Mouse (Mus musculus): ENCODE data around the gene AL732309.1. TPM values are rescaled to one million over a fixed set of nuclear protein-coding genes. Genes with fewer than 3 reads are reported as not detected.
"Not testable (repeated sequence)": the region's sequence is repeated elsewhere in the genome, so short reads cannot be mapped to it uniquely, and the experiment has no call there.

AL732309.1 gene
- polyA plus RNA-seq, 1 experiment from 2014 or later: 5.1 TPM

DNA sequence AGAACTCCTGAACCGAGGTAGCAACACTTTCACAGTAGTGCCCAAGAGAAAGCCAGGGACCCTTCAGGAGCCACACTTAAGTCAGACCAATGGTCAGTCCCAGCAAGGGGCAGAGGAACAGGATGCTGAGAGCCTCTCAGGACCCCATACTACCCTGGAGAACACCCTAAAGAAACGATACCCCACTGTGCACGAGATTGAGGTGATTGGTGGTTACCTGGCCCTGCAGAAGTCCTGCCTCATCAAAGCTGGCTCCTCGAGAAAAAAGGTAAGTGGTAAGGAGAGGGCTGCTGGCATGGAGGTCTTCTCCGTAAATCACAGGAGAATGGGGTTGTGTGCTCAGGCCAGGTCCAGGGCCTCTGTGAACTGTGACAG lies 17.6 kb upstream of the AL732309.1 start:
- 77% methylated on average over 5 of the region's 5 CpGs for WGBS
- no peak for ATAC-seq (ENCODE audit: low FRiP score, low TSS enrichment)
- no peak overlapping the region; the same call in 1 of the 2 replicates for H3K4me3 ChIP-seq (replicated peaks; ENCODE audit: low read depth, low read length)
- no peak overlapping the region; the same call in 1 of the 2 replicates for H3K9ac ChIP-seq (replicated peaks; ENCODE audit: low read length)
- peaks cover 12% of the 10 kb centered on the region for H3K36me3 ChIP-seq (ENCODE audit: control insufficient read depth, insufficient read depth, low read length)
- H3K9me3 ChIP-seq (ENCODE audit: control insufficient read depth, low read length): no peaks in the 10 kb centered on the region
- H3K4me2 ChIP-seq (ENCODE audit: low read length): peak overlapping the region; percentile 100
- H3K4me1 ChIP-seq (ENCODE audit: control insufficient read depth, insufficient read depth, low read length): peaks cover 47% of the 10 kb centered on the region
- peaks cover 9% of the 10 kb centered on the region for H3K27me3 ChIP-seq (ENCODE audit: control insufficient read depth, insufficient read depth, low read length)
- no peak for DNase-seq
- H3K27ac ChIP-seq (replicated peaks; ENCODE audit: low read depth, low read length): no peak overlapping the region

DNA sequence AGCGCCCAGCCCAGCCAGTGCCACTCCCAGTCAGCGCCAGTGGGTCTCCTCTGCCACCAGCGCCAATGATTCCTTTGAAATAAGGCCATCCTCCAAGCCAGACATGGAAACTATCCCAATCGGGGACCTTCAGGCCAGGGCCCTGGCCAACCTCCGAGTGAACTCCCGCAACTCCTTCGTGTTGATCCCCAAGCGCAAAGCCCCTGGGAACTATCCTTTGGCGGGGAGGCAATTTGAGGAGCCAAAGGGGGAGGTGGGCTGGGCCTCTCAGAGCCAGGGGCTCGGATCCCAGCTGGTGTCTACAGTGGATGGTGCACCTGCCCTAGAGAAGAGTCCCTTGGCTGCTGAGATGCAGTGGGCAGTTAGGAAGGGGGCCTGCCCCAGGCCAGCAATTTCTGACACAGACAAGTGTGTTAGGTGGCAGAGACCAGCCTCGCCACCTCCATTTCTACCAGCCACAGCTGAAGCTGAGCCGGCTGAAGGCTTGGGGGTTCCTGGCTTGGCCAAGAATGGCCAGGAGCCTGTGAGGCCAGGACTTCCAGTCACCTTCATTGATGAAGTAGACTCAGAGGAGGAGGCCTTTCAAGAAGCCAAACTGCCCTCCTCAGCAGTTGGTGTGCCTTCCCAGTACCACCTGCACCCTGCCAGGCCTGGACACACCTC lies 17.1 kb upstream of the AL732309.1 start:
- H3K27me3 ChIP-seq (ENCODE audit: control insufficient read depth, insufficient read depth, low read length): peaks cover 9% of the 10 kb centered on the region
- H3K4me2 ChIP-seq (ENCODE audit: low read length): peak overlapping the region; percentile 100
- ATAC-seq (ENCODE audit: low FRiP score, low TSS enrichment) (no peak), DNase-seq (no peak)
- no peaks in the 10 kb centered on the region for H3K9me3 ChIP-seq (ENCODE audit: control insufficient read depth, low read length)
- peak overlapping the region; percentile 68 for H3K9ac ChIP-seq (replicated peaks; ENCODE audit: low read length)
- no peak overlapping the region for H3K27ac ChIP-seq (replicated peaks; ENCODE audit: low read depth, low read length)
- 18% methylated on average over 12 of the region's 12 CpGs for WGBS
- H3K4me3 ChIP-seq (replicated peaks; ENCODE audit: low read depth, low read length): peak overlapping the region; percentile 80
- H3K4me1 ChIP-seq (ENCODE audit: control insufficient read depth, insufficient read depth, low read length): peaks cover 47% of the 10 kb centered on the region
- H3K36me3 ChIP-seq (ENCODE audit: control insufficient read depth, insufficient read depth, low read length): peaks cover 7% of the 10 kb centered on the region

DNA sequence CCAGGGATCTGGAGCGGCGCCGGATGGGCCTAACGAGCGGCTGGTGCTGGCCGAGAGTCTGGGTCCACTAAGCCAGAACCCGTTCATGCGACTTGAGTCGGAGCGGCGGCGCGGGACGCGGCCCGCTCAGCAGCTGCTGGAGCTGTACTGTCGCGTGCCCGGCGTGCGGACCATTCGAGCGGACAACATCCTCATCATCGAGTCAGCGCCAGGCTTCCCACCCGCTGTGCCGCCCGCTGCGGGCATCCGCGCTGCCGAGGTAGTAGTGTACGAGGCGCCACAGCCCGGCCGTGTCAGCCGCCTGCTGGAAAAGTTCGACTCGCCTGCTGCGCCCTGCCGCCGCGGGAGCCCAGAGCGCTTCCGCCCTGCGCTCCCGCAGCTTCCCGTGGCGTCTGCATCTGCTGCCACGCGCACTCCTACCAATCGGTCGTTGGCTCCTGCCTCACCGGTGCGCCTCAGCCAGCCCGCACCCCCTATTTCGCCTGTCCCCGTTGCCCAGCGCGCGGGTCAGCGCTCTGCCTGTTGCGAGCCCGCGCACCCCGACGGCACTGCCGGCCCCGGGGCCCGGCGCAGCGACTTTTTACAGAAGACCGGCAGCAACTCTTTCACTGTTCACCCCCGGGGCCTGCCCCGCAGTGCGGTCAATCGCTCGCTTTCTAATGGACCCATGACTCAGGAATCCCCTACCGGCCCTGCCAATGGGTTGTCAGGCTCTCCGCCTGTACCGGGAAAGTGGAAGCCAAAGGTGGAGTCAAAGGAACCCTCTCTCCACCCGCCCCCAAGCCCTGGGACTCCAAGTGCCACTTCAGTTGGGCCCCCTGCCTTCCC lies 16.3 kb upstream of the AL732309.1 start:
- ATAC-seq (ENCODE audit: low FRiP score, low TSS enrichment): peak; percentile 21
- peaks cover 9% of the 10 kb centered on the region for H3K27me3 ChIP-seq (ENCODE audit: control insufficient read depth, insufficient read depth, low read length)
- peaks cover 47% of the 10 kb centered on the region for H3K4me1 ChIP-seq (ENCODE audit: control insufficient read depth, insufficient read depth, low read length)
- H3K9me3 ChIP-seq (ENCODE audit: control insufficient read depth, low read length): no peaks in the 10 kb centered on the region
- under 1% methylated on average over 82 of the region's 82 CpGs for WGBS
- peak overlapping the region; percentile 100 for H3K4me2 ChIP-seq (ENCODE audit: low read length)
- H3K9ac ChIP-seq (replicated peaks; ENCODE audit: low read length): peak overlapping the region; percentile 68
- peak overlapping the region; percentile 74 for H3K27ac ChIP-seq (replicated peaks; ENCODE audit: low read depth, low read length)
- H3K4me3 ChIP-seq (replicated peaks; ENCODE audit: low read depth, low read length): peak overlapping the region; percentile 80
- H3K36me3 ChIP-seq (ENCODE audit: control insufficient read depth, insufficient read depth, low read length): no peaks in the 10 kb centered on the region
- peak; percentile 71 for DNase-seq

DNA sequence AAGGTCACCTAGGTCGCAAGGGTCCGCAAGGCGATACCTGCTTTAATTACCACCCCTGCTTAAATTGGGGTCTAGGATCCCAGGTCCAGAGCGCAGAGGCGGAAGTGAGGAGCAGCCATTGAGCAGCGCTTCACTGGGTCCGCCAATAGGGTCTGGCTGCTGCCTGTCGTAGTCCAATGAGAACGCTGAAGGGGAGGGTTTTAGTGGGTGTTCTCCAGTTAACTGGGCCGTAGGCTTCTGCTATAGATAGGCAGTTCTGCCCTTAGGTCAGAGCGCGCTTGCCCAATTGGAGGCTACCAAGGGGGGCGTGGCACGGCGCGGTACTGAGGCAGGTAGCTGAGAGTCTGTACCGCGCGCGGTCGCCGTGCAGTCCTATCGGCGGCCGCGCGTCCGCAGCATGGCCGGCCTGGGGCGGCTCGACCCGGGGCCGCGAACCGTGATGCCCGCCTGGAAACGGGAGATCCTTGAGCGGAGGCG lies 15.7 kb upstream of the AL732309.1 start, which contains the start of gene Tprn:
TSS of gene Tprn (plus strand) at position 328 of the 477 bp plus-strand sequence.
- WGBS: under 1% methylated on average over 39 of the region's 39 CpGs
- peaks cover 43% of the 10 kb centered on the region for H3K4me1 ChIP-seq (ENCODE audit: control insufficient read depth, insufficient read depth, low read length)

DNA sequence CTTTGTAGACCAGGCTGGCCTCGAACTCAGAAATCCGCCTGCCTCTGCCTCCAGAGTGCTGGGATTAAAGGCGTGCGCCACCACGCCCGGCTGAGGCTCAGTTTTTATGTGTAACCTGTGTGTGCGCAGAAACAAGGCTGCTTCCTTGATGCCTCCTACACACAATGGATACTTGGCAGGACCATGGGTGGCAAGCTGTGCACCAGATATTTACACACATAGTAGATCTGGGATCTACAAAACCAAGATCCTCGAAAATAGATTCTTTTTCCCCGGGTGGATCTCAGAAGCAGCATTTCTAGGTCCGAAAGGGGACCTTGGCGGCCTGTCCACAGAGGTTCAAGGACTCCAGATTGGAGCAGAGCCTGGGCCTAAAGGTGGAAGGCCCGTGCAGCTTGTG lies 15.2 kb upstream of the AL732309.1 start:
- Histone ChIP-seq H3K4me2 (ENCODE audit: low read length) (peak overlapping the region; percentile 100), H3K9ac (replicated peaks; ENCODE audit: low read length) (peak overlapping the region; percentile 54; the same call in 1 of the 2 replicates), H3K4me3 (replicated peaks; ENCODE audit: low read depth, low read length) (peak overlapping the region; percentile 80), H3K4me1 (ENCODE audit: control insufficient read depth, insufficient read depth, low read length) (peaks cover 38% of the 10 kb centered on the region), H3K36me3 (ENCODE audit: control insufficient read depth, insufficient read depth, low read length) (no peaks in the 10 kb centered on the region), H3K27me3 (ENCODE audit: control insufficient read depth, insufficient read depth, low read length) (peaks cover 9% of the 10 kb centered on the region), H3K27ac (replicated peaks; ENCODE audit: low read depth, low read length) (peak overlapping the region; percentile 62), H3K9me3 (ENCODE audit: control insufficient read depth, low read length) (no peaks in the 10 kb centered on the region)
- no peak for DNase-seq
- 46% methylated on average over 11 of the region's 12 CpGs for WGBS
- no peak for ATAC-seq (ENCODE audit: low FRiP score, low TSS enrichment)

More for the DNA sequence above, 15.7 kb upstream of the AL732309.1 start, which contains the start of gene Tprn:
- Histone ChIP-seq H3K9ac (replicated peaks; ENCODE audit: low read length) (peak within 1 kb of the TSS; percentile 68), H3K9me3 (ENCODE audit: control insufficient read depth, low read length) (no peaks in the 10 kb centered on the region), H3K36me3 (ENCODE audit: control insufficient read depth, insufficient read depth, low read length) (no peaks in the 10 kb centered on the region), H3K4me2 (ENCODE audit: low read length) (peak within 1 kb of the TSS; percentile 100), H3K4me3 (replicated peaks; ENCODE audit: low read depth, low read length) (peak within 1 kb of the TSS; percentile 80), H3K27ac (replicated peaks; ENCODE audit: low read depth, low read length) (peak within 1 kb of the TSS; percentile 74), H3K27me3 (ENCODE audit: control insufficient read depth, insufficient read depth, low read length) (peaks cover 9% of the 10 kb centered on the region)
- peak; percentile 97 for ATAC-seq (ENCODE audit: low FRiP score, low TSS enrichment)
- DNase-seq: peak; percentile 97

DNA sequence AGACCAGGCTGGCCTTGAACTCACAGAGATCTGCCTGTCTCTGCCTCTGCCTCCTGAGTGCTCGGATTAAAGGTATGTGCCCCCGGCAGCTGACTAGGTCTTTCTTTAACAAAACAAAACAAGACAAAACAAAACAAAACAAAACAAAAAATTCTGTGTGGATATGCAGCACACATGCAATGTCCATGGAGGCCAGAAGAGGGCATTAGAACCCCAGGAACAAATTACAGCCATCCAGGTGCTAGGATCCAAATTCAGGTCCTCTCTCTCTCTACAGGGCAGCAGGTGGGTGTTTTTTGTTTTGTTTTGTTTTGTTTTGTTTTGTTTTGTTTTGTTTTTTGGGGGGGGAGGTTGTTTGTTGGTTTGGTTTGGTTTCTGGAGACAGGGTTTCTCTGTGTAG lies 12.2 kb upstream of the AL732309.1 start:
- no peaks in the 10 kb centered on the region for H3K36me3 ChIP-seq (ENCODE audit: control insufficient read depth, insufficient read depth, low read length)
- H3K27ac ChIP-seq (replicated peaks; ENCODE audit: low read depth, low read length): no peak overlapping the region
- no peak overlapping the region for H3K4me3 ChIP-seq (replicated peaks; ENCODE audit: low read depth, low read length)
- peaks cover 22% of the 10 kb centered on the region for H3K4me1 ChIP-seq (ENCODE audit: control insufficient read depth, insufficient read depth, low read length)
- H3K27me3 ChIP-seq (ENCODE audit: control insufficient read depth, insufficient read depth, low read length): peaks cover 3% of the 10 kb centered on the region
- 55% methylated on average over 2 of the region's 2 CpGs for WGBS
- no peak overlapping the region for H3K4me2 ChIP-seq (ENCODE audit: low read length)
- no peak overlapping the region for H3K9ac ChIP-seq (replicated peaks; ENCODE audit: low read length)
- no peaks in the 10 kb centered on the region for H3K9me3 ChIP-seq (ENCODE audit: control insufficient read depth, low read length)
- ATAC-seq (ENCODE audit: low FRiP score, low TSS enrichment): no peak
- no peak for DNase-seq

DNA sequence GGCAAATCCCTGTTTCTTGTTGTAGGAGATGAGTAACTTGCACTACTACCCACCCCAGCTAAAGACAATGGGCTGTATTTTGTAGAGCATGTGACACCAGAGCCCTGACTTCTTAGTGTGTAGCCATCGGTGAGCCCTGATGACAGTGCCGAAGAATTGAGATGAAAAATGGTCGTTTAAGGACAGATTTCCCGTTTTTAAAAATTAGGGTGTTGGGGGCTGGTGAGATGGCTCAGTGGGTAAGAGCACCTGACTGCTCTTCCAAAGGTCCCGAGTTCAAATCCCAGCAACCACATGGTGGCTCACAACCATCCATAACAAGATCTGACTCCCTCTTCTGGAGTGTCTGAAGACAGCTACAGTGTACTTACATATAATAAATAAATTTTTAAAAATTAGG lies 10.6 kb upstream of the AL732309.1 start:
- not testable (repeated sequence) for H3K4me2 ChIP-seq (ENCODE audit: low read length); H3K4me3 ChIP-seq (replicated peaks; ENCODE audit: low read depth, low read length); ATAC-seq (ENCODE audit: low FRiP score, low TSS enrichment); H3K9me3 ChIP-seq (ENCODE audit: control insufficient read depth, low read length); H3K27ac ChIP-seq (replicated peaks; ENCODE audit: low read depth, low read length); H3K9ac ChIP-seq (replicated peaks; ENCODE audit: low read length); H3K27me3 ChIP-seq (ENCODE audit: control insufficient read depth, insufficient read depth, low read length); H3K36me3 ChIP-seq (ENCODE audit: control insufficient read depth, insufficient read depth, low read length); DNase-seq
- peaks cover 13% of the 10 kb centered on the region for H3K4me1 ChIP-seq (ENCODE audit: control insufficient read depth, insufficient read depth, low read length)
- 92% methylated on average over 5 of the region's 5 CpGs for WGBS

DNA sequence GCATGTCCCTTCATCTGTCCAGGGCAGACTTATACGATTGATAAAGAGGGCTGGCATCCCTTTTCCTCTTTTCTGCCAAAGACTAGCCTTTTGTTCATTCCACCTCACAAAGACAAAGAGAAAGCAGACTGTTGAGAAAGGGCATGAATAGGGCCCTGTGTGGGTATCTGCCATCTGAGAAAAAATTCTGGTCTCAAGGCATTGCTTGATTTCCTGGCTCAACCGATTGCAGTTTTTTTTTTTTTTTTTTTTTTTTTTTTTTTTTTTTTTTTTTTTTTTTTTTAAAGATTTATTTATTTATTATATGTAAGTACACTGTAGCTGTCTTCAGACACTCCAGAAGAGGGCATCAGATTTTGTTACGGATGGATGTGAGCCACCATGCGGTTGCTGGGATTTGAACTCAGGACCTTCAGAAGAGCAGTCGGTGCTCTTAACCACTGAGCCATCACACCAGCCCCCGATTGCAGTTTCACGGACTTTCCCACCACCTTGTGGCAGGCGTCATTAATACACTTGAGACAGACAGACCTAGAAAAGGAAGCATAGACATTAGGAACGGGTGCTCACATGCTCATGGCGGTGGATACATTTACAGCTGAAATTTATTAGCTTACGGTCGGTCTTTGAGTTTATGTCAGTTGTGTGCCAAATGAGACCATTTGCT lies 9.9 kb upstream of the AL732309.1 start:
- Histone ChIP-seq H3K9ac (replicated peaks; ENCODE audit: low read length) (peak overlapping the region; percentile 84; the same call in 1 of the 2 replicates), H3K4me2 (ENCODE audit: low read length) (peak overlapping the region; percentile 98), H3K4me1 (ENCODE audit: control insufficient read depth, insufficient read depth, low read length) (peaks cover 13% of the 10 kb centered on the region), H3K4me3 (replicated peaks; ENCODE audit: low read depth, low read length) (peak overlapping the region; percentile 92)
- WGBS: 68% methylated on average over 10 of the region's 12 CpGs
- H3K27me3 ChIP-seq (ENCODE audit: control insufficient read depth, insufficient read depth, low read length); ATAC-seq (ENCODE audit: low FRiP score, low TSS enrichment); H3K9me3 ChIP-seq (ENCODE audit: control insufficient read depth, low read length); H3K36me3 ChIP-seq (ENCODE audit: control insufficient read depth, insufficient read depth, low read length); H3K27ac ChIP-seq (replicated peaks; ENCODE audit: low read depth, low read length); DNase-seq: not testable (repeated sequence)
